Mouse (Mus musculus) adrenal gland, postnatal 4 days (tissue): ENCODE measurements at regions not wholly inside any gene's neighbourhood (a gene's known extent, or its start where the extent isn't known, plus 50 kb on each side); places are given as distances from the start of the nearest gene placed in this dataset.

Source experiments
- DNase-seq, 2 experiments: peaks; one replicate each; pipeline ENCODE4 v3.0.0; 2021 to 2022; ENCODE audit warnings: low spot score in 2 of 2, mixed read lengths in 2 of 2

- no peak for DNase-seq
These were observed 719.5 kb upstream of the Kirrel3 start for GRCm38 (mm10) chr9:33766235-33766634.

- DNase-seq = no peak
These were observed 715.9 kb upstream of the Kirrel3 start for GRCm38 (mm10) chr9:33769811-33770210.

- DNase-seq = no peak
These were observed 711.5 kb upstream of the Kirrel3 start for GRCm38 (mm10) chr9:33774178-33774577.

GRCm38 (mm10) chr9:33790617-33791016 lies 695.1 kb upstream of the Kirrel3 start:
- no peak for DNase-seq

- no peak for DNase-seq
These were observed 685.4 kb upstream of the Kirrel3 start for GRCm38 (mm10) chr9:33800250-33800649.

- no peak for DNase-seq
These were observed 684.9 kb upstream of the Kirrel3 start for GRCm38 (mm10) chr9:33800763-33801162.

GRCm38 (mm10) chr9:33814739-33815368 lies 670.8 kb upstream of the Kirrel3 start:
- no peak for DNase-seq

- DNase-seq = no peak
These were observed 662.9 kb upstream of the Kirrel3 start for GRCm38 (mm10) chr9:33822574-33823394.

GRCm38 (mm10) chr9:33826116-33826515 lies 659.6 kb upstream of the Kirrel3 start:
- DNase-seq = no peak

GRCm38 (mm10) chr9:33827409-33827808 lies 658.3 kb upstream of the Kirrel3 start:
- no peak for DNase-seq

GRCm38 (mm10) chr9:33837666-33838380 lies 647.9 kb upstream of the Kirrel3 start:
- DNase-seq = no peak

GRCm38 (mm10) chr9:33849623-33850022 lies 636.1 kb upstream of the Kirrel3 start:
- DNase-seq = no peak

GRCm38 (mm10) chr9:33850024-33850423 lies 635.7 kb upstream of the Kirrel3 start:
- no peak for DNase-seq

GRCm38 (mm10) chr9:33850993-33851392 lies 634.7 kb upstream of the Kirrel3 start:
- no peak for DNase-seq

GRCm38 (mm10) chr9:33856169-33856568 lies 629.5 kb upstream of the Kirrel3 start:
- DNase-seq = no peak

GRCm38 (mm10) chr9:33858511-33858910 lies 627.2 kb upstream of the Kirrel3 start:
- DNase-seq = no peak

- no peak for DNase-seq
These were observed 617.0 kb upstream of the Kirrel3 start for GRCm38 (mm10) chr9:33868666-33869065.

GRCm38 (mm10) chr9:33887279-33887678 lies 598.4 kb upstream of the Kirrel3 start:
- DNase-seq = no peak

GRCm38 (mm10) chr9:33892001-33892400 lies 593.7 kb upstream of the Kirrel3 start:
- DNase-seq = no peak

- no peak for DNase-seq
These were observed 584.2 kb upstream of the Kirrel3 start for GRCm38 (mm10) chr9:33901313-33902076.

- DNase-seq = no peak
These were observed 581.6 kb upstream of the Kirrel3 start for GRCm38 (mm10) chr9:33903991-33904570.
